Mouse (Mus musculus): Measurements from ENCODE around the gene Vmn1r34. TPM values are rescaled to one million over a fixed set of nuclear protein-coding genes. Genes with fewer than 3 reads are reported as not detected.

Vmn1r34 gene
- not detected in 2 replicates for polyA plus RNA-seq (2015; fragmentation: Nextera tagmentation; extraction: Ambion mirVana)

GRCm38 (mm10) chr6:66643779-66644178 is at the start of gene Vmn1r34:
TSS of gene Vmn1r34 (minus strand) at chr6:66643879.

GRCm38 (mm10) chr6:66685806-66686205 is 42.1 kb upstream of the Vmn1r34 start, which contains the start of gene Vmn1r35:
TSS of gene Vmn1r35 (minus strand) at chr6:66685906.

GRCm38 (mm10) chr6:66618182-66618581 is 25.5 kb downstream of the Vmn1r34 start, which contains the start of gene Vmn1r33:
TSS of gene Vmn1r33 (minus strand) at chr6:66618282.

Other genes with a start within 250 kb of the Vmn1r34 start
- 12.8 and 13.7 TPM in 2 replicates for gene Mad2l1, start 108.5 kb downstream of the Vmn1r34 start, polyA plus RNA-seq (2015; fragmentation: Nextera tagmentation; extraction: Ambion mirVana)
- 0.05 and 0.08 TPM in 2 replicates for gene Vmn1r32, start 83.8 kb downstream of the Vmn1r34 start, polyA plus RNA-seq (2015; fragmentation: Nextera tagmentation; extraction: Ambion mirVana)
- not detected in 2 replicates for gene Vmn1r33, start 25.6 kb downstream of the Vmn1r34 start, polyA plus RNA-seq (2015; fragmentation: Nextera tagmentation; extraction: Ambion mirVana)
- not detected in 2 replicates for gene Vmn1r35, start 42.0 kb upstream of the Vmn1r34 start, polyA plus RNA-seq (2015; fragmentation: Nextera tagmentation; extraction: Ambion mirVana)
- not detected in 2 replicates for gene Vmn1r36, start 75.3 kb upstream of the Vmn1r34 start, polyA plus RNA-seq (2015; fragmentation: Nextera tagmentation; extraction: Ambion mirVana)
- gene Vmn1r37, start 85.5 kb upstream of the Vmn1r34 start, polyA plus RNA-seq (2015; fragmentation: Nextera tagmentation; extraction: Ambion mirVana) = not detected in 2 replicates
- gene Vmn1r38, start 138.7 kb upstream of the Vmn1r34 start, polyA plus RNA-seq (2015; fragmentation: Nextera tagmentation; extraction: Ambion mirVana) = not detected in 2 replicates
- not detected in 2 replicates for gene Vmn1r39, start 166.7 kb upstream of the Vmn1r34 start, polyA plus RNA-seq (2015; fragmentation: Nextera tagmentation; extraction: Ambion mirVana)